Mouse (Mus musculus): ENCODE results near the gene Ikzf3.

Ikzf3 gene

DNA sequence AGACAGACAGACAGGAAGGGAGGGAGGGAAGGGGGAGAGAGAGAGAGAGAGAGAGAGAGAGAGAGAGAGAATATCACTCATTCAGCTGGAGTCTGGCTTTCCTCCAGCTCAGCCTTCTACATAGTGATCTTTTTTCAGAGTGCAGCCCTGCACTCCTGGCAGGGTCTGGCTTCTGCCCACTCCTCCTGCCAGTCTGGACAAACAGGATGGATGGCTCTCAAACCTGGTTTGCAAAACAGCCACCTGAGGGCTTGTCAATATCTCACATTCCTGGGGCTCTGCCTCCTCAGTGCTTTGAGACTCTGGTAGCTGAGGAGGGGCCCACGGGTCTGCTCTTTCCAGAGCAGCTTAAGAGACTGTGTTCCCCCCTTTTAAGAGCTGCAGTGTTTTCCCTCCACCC, 100.6 kb downstream of the Ikzf3 start:
- DNase-seq: no peak

DNA sequence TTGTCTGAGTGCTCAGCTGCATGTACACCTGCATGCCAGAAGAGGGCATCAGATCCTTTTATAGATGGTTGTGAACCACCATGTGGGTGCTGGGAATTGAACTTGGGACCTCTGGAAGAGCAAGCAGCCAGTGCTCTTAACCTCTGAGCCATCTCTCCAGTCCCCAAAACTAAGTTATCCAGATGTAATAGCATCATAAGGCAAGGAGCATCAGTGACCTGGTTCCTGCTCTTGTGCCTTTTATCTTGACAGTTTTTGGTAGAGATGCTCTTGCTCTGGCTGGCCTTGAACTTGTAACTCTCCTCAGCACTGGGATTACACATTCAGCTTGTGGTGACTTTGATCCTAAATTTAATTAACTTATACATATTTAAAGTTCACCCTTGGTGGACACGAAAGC, 102.1 kb downstream of the Ikzf3 start:
- no peak for DNase-seq

DNA sequence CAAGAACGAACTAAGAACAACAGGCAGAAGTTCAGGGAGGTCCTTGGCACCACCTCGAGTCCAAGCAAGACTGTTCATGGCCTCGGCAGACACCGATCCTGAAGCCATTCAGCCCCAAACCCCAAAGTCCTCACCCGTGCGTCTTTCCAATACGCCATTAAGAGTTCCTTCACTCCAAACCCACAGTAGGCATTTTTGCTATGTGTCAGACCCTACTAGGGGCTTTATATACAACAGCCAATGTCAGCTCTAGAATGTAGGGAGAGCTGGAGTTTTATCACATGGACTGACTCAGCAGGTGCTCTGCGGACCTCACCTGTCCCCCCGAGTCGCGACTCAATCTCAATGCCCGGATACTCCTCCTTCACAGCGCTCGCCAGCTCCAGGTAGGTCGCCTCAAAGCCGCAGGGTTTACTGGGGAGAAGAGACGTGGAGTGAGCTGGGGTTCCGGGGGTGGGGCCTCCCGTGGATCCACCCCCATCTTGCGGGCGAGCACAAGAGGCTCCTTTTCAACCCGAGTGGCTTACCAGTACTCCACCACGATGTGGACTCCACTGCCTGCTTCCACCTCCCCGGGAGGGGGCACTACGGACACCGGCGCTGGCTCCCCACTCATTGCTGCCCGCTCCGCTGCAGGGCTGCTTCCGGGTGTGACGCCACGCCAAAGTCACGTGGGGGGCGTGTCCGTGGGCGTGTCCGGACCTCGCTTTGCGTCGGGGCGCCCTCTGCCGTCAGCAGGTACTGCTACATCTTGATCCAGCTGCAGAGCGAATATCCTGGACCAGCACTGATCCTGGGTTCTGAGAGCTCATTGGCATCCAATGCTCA, 107.3 kb downstream of the Ikzf3 start, which contains the start of gene Mien1:
Mien1 (minus strand) TSS at position 661 of the 828 bp plus-strand sequence.
- peak; percentile 92 for DNase-seq

DNA sequence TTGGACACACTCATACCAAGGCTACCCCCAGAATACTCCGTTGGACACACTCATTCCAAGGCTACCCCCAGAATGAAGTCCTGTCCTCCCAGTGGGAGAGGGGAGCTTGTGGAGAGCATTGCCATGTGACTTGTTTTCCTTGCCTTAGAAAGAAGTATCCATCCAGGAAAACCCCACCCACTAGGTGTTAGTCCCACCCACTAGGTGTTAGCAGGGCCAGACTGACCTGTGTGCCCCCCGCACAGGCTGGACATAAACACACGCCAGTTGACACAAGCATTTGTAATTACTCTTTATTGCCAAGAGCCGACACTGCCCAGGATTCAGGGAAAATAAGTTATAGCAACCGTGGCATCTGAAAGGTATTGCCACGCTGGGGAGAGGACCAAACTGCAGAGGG, 108.4 kb downstream of the Ikzf3 start:
- no peak for DNase-seq

DNA sequence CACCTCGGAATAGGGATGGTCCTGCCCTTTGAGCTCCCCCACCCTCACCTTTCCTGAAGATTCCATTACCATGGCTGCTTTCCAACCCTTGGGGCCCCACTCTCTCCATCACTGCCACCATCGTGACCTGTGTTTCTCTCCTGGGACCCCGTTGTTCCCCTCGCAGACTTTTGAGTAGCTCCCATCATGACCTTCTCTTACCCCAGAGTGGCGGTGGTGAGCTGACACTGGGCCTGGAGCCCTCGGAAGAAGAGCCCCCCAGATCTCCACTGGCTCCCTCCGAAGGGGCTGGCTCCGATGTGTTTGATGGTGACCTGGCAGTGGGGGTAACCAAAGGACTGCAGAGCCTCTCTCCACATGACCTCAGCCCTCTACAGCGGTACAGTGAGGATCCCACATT, 110.1 kb downstream of the Ikzf3 start:
- DNase-seq: no peak

DNA sequence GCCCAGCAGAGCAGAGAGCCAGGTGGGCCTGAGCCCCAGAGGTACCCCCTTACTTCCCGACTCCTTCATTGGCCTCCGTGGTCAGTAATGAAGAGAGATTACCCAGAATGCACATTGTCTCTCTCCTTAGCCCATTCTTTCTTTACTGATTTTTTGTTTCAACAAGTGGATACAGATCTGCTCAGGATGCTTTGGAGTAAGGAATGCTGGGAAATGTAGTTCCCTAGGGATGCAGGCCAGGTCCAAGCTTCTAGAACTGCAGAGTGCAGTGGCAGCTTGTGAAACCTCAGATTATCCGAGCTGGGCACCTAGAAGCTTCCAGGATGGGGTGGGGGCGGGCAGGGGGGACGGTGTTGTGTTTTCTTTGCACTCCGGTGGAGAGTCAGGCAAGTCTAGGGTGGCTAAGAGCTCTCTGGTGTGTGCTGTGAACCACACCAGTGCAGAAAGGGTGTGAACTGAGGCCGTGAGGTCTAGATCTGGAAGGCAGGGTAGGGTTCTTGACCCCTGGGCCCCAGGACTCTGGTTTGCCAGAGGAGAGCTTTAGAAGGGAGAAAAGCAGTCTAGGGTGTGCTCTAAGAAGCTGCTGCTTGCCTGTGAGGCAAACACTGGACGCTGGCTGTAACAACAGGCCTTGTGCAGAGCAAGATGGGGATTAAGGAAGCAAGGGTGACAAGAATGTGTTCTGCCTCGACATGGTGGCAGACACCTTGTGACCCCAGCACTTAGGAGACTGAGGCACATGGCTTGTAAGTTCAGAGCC, 113.9 kb downstream of the Ikzf3 start:
- DNase-seq: no peak

DNA sequence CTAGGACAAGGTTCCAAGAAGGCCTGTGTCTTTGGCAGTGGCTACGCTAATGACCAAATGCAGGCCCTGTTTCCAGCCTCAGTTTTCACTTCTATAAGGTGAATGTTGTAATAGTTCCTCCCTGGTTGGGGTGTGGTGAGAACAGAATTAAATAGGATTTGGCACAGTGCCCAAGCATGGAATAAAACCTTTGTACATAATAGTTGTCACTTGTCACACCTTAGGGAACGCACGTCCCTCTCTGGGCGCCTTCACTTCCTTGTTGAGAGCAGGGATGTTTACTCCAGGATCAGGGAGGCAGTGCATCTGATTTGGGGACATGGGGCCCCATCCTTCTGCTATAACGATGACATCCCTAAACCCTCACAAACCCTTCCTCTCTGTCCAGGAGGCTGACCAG, 117.4 kb downstream of the Ikzf3 start:
- DNase-seq: no peak

DNA sequence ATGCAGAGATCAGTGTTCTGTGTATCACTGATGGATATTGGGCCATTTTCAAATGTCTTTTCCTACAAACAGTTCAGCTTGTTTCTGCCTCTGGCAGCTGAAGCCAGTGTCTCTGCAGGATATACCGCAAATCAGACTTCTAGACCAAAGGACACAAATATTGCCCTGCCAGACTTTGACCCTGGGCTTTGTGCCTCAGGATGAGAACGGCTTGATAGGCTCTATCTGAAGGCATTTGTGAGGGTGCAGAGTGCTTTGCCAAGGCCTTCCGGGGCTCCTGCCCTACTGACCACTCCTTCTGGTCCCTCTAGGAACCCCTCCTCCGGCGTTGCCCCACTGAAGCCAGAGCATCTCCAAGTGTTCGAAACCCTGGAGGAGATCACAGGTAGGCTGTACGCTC, 119.2 kb downstream of the Ikzf3 start:
- DNase-seq: no peak

DNA sequence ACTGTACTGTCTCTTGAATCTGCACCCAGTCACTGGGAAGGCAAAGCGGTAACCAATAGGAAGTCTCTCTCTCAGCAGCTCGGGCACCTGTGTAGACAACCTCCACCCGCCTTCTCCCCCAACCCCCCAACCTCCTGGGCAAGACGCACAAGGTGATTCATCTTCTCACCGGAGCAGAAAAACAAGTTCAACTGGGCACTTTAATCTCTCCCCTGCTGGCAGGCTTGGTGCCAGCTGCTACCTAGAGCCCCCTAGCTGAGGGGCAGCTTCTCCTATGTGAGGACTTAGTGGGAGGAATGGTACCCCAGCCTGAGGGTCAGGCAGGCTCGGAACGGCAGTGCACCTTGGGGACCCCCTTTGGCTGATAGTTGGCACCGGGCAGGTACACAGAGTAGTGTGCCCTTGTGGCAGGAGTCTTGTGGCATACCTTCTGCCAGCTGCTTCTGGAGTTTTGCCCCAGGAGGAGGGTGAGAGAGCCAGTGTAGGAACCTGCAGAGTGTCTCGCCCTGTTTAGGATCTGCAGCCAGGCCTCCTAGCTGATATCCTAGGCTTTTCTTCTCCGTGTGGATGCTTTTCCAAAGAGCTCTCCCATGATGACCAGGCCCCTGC, 126.8 kb downstream of the Ikzf3 start:
- no peak for DNase-seq

DNA sequence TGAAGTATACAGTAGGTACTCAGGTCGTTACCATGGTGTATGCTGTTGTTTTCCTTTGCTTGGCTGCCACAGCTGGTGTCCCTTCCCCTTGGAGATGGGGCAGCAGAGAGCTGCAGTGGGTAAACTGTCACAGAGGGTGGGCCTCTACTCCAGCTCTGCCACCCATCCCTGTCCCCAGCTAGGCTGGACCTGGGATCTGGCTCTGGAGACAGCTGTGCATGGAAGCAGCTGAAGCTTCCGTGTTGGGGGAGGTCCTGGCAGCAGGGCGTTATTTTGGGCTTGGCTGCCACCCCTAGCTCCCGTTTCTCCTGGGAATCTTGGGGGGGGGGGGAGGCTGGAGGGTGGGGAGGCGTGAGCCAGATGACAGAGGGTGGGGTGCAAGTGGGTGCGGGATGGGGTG, 127.6 kb downstream of the Ikzf3 start:
- no peak for DNase-seq

DNA sequence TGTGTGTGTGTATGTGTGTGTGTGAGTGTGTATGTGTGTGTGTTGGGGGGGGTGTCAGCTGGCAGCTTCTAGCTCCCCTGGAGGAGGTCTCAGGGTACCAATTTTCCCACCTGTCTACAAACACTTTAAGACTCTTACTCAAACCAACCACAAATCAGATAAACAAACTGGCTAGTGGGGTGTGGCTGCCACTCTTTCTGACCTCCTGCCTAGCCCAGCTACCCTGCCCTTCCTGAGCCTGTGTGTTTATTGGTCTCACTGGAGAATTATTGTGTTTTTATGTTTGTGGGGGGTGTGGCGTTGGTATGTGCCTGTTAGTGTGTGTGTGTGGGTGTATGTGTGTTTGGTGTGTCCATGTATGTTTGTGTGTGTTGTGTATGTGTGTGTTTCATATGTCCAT, 128.8 kb downstream of the Ikzf3 start:
- DNase-seq: no peak

Measured in layer of hippocampus, adult 9-11 months (tissue).